Mouse (Mus musculus) heart, adult 9 months (tissue): ENCODE measurements around the gene Lrrc74b.

ENCODE experiments used
- DNase-seq, 2 experiments: peaks; one replicate each; pipeline ENCODE4 v3.0.0; 2022; ENCODE audit warnings: low spot score in 2 of 2

Gene Lrrc74b

GRCm38 (mm10) chr16:17496499-17497305 lies 64.3 kb downstream of the Lrrc74b start:
- DNase-seq, result peak in 1 of 2 experiments; percentile 19
